Mouse (Mus musculus) cerebellum, adult 9-10 months (tissue): ENCODE measurements around the gene Ptpn22.
"Not testable (repeated sequence)": the region's sequence is repeated elsewhere in the genome, so short reads cannot be mapped to it uniquely, and the experiment has no call there.

ENCODE experiments used
- DNase-seq: peaks from one replicate; pipeline ENCODE4 v3.0.0; 2022

The Ptpn22 gene

DNA sequence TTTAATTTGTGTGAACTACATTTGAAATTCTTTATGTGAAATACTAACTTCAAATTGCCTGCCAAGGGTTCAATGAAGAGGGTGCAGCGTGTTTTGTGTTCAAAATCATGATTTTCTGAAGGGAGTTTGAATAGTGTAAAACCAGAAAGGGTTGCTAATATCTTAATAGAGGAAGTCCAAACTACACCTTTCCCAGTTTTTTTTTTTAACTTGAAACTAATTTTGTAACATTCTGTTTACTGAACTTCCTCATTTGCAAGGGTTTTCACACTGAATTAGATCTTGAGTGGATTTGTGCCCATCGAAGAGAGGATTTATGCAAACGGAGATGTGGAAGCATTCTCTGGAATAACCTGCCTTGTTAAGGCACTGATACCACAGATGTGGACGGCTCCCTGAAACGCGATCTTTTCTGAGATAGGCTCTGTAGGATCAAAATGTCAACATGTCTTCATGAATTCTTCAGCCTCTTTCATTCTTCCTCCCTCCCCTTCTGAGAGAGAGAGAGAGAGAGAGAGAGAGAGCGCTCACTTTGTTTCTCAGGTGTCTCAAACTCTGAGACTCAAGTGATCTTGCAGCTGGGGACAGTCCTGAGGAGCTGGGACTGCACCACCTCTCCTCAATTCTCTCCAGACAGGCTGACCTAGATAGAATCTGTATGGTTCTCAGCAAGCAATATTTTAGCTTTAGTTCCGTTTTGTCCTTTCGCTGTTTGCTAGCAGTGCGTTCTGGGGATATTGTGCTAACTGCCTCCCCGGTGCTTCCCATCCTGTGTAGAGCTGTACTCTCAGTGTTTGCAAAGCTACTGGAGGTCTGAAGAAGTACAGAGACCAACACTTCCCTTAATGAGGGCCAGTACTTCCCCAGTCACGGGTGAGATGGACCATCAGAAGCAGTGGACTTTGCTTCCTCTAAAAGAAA, at the start of gene Ptpn22:
Gene Ptpn22, plus strand, starts transcription at position 915 of the 921 bp plus-strand sequence.
- no peak for DNase-seq

DNA sequence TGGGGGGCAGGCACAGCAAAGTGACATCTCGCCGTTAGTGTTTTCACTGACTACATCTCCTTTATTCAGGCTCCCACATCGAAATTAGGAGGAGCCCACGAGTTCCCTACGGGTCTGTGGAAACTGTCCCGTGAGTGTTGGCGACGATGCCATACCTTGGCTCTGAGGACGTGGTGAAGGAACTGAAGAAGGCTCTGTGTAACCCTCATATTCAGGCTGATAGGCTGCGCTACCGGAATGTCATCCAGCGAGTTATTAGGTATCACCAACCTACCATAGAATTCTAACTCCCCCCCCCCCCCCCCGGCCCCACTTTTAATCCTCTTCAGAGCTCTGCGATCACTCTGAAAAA, 49.8 kb upstream of the Ptpn22 start:
- DNase-seq: no peak

DNA sequence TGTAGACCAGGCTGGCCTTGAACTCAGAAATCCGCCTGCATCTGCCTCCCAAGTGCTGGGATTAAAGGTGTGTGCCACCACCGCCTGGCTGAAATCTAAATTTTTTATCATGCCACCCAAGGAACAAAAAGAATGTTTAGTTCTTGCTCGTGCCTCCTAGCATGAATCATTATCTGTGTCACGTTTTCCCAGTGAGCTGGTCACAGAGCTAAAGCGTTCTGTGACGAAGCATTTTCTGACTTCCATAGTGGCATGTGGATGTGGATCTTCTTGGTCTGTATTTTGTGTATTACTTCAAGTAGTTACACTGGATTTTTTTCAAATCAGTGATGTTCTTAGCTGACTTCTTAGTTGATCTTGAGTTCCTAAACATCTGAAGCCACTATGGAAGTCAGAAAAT, 48.6 kb upstream of the Ptpn22 start:
- DNase-seq: no peak

DNA sequence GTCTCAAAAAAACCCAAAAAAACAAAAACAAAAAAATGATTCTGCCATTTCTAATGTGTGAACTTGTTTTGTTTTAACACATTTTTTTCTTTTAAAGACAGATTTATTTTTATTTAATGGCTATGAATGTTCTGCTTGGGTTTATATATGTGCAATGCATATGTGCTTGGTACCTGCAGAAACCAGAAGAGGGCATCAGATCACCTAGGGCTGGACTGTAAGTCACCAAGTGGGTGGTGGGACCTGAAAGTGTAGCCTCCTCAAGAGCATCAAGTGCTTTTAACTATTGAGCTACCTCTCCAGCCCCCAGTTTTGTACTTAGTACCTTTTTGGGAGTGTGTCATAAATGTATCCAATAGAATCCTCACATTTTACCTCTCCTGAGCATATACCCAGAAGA, 32.0 kb upstream of the Ptpn22 start:
- no peak for DNase-seq

GRCm38 (mm10) chr3:103829036-103829435, 30.6 kb upstream of the Ptpn22 start:
- DNase-seq: no peak

GRCm38 (mm10) chr3:103830681-103831080, 28.9 kb upstream of the Ptpn22 start:
- DNase-seq: not testable (repeated sequence)

DNA sequence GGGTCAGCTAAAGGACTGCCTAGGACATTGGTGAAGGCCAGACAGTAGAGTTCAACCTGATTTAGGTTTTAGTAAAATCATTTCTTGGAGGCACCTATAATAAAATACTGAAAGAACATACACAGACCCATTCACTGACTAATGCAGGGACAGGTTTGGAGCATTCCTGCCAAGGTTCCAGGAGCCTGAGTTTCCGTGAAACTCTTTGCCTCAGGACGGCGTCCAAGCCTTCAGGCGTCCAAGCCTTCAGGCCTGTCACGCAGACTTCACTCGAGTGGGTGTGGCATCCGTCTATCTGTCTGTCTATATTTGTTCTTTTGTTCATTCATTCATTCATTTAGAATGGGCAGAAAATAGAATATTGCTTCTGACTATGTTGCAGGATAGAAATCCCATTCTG, 28.4 kb upstream of the Ptpn22 start:
- DNase-seq: peak; percentile 51

- no peak for DNase-seq
Measured at GRCm38 (mm10) chr3:103832426-103832825, 27.2 kb upstream of the Ptpn22 start, which contains the start of gene Bcl2l15. Gene Bcl2l15 (plus strand): TSS chr3:103832601.

DNA sequence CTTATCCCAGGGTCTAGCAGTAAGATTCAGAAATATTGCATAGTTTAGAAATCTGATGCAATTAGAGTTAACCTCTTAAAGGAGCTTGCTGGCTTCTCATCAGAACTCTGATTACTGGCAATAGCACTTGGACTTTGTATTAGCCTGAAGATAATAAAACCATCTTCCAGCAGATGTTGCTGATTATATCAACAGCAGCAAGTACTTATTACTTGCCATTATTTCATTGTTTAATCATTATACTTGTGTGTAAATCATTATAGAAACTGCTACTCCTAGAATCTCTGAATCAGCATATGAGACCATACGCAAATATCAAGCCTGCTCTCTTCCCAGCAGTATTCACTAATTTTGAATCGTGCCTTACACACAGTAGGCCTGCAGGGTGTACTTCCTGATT, 25.6 kb upstream of the Ptpn22 start:
- no peak for DNase-seq

GRCm38 (mm10) chr3:103835272-103835950, 24.2 kb upstream of the Ptpn22 start:
- no peak for DNase-seq

- DNase-seq: peak; percentile 80
Measured at GRCm38 (mm10) chr3:103835951-103836310, 23.7 kb upstream of the Ptpn22 start.

GRCm38 (mm10) chr3:103836453-103836852, 23.1 kb upstream of the Ptpn22 start:
- DNase-seq: no peak

DNA sequence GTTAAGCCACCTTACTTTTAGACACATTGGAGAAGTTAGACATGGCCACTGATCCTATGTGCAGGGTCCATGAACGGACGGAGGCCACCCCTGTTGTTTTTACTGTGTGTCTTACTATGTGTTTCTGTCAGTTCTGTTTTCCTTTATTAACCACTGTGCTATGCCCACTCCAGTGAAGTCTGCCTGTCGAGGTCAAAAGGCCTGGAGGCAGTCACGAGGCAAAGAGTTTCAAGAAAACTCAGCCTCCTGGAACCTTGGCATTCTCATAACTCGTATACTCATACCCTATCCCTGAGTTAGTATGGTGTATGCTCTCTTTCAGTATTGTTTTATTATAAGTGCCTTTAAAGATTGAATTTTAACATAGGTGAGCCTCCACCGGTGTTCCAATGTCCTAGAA, 19.9 kb upstream of the Ptpn22 start:
- DNase-seq: no peak

DNA sequence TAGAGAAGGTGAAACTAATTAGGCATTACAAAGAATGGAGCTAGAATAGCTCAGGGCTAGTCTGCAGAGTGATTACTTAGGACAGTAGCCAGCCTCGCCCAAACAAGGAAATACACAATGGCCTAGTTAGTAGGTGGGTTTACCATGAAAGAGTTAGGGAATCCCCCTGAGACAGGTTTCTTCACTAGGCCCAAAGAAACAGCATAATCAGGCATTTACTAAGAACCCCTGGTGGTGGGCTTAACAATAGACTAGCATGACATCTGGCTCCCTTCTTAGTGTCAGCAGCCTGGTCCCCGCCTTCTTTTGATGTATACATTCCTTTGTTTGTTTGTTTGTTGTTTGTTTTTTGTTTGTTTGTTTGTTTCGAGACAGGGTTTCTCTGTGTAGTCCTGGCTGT, 19.4 kb upstream of the Ptpn22 start:
- DNase-seq: not testable (repeated sequence)

- not testable (repeated sequence) for DNase-seq
Measured at GRCm38 (mm10) chr3:103840946-103841345, 18.6 kb upstream of the Ptpn22 start.

DNA sequence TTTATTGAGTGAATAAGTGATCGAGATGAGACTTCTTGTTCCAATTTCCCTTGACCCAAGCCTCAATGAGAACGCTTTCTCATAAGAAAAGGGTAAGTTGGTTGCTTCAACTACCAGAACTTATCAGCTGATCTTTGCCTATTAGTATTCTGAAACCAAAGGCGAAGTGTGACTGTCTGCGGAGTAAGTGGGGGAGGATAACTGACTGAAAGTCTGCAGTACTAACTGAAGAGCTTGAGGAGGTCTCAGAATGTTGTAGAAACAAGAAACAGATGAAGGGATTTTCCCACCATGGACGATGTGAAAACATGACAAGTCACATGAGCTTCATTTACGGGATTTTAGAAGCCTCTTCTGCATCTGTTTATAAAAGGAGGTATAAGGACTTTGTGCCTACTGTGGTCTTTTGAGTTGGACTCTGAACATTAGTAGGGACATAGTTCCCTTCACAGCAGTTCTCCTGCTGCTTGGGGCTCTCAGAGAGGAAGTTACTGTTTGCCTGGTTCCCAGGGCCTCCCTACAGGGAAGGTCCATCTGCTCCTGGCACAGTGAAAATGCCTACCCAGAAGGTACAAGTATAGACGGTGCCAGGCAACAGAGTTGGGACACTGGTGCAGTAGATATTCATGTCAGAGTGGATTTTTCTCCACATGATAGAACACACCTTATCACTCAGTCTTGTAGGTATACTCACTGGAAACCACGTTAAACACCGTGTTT, 8.8 kb upstream of the Ptpn22 start:
- peak; percentile 96 for DNase-seq

GRCm38 (mm10) chr3:103851481-103851880, 8.1 kb upstream of the Ptpn22 start:
- peak; percentile 69 for DNase-seq

- peak; percentile 72 for DNase-seq
Measured at GRCm38 (mm10) chr3:103851882-103852281, 7.7 kb upstream of the Ptpn22 start.

DNA sequence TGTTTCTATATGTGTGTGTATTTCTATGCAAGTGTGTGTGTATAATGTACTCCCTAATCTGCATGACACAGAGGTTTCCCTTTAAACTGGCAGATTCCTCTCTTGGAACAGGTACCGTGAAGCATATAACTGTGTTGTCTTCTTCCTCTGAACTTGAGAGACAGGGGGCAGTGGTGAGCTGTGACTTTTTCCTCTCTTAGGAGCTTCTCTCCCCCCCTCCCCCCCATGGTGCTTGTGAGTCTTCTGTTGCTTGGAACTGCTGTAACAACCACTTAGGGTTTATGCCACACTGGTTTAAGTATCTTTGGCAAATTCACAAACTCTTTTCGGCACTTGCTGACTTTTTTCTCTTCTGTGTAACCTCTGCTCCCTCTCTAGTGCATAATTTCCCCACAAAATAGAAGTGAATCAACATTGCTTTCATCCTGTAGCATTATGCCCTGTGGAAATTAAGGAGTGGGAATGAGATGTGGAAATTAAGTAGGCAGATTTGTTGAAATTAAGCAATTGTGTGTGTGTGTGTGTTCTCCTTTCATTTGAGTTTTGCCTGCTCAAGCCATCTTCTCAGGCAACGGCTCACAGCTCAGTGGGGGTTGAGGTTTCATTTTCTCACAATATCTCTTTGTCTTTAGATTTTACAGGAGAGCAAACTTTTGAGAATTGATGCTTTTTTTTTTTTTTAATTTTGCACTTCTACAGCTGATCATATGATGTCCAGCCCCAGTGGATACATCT, 6.9 kb upstream of the Ptpn22 start:
- peak; percentile 95 for DNase-seq

DNA sequence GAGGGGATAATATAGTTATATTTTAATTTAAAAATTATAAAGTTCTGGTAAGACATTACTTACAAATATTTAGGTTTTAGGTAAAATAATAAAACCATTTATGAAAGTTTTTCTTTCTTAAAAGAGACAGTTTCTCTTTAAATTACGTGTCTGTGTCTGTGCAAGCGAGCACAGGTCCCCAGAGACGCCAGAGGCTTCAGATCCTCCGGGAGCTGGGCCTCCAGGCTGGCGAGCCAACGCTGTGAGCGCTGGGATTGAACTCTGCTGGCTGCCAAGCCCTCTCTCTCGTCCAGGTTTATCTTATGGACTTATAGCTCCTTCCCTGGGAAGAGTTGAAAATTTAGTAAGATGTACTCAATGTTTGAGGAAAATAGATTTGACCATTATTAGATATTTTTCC, 5.8 kb upstream of the Ptpn22 start:
- no peak for DNase-seq

DNA sequence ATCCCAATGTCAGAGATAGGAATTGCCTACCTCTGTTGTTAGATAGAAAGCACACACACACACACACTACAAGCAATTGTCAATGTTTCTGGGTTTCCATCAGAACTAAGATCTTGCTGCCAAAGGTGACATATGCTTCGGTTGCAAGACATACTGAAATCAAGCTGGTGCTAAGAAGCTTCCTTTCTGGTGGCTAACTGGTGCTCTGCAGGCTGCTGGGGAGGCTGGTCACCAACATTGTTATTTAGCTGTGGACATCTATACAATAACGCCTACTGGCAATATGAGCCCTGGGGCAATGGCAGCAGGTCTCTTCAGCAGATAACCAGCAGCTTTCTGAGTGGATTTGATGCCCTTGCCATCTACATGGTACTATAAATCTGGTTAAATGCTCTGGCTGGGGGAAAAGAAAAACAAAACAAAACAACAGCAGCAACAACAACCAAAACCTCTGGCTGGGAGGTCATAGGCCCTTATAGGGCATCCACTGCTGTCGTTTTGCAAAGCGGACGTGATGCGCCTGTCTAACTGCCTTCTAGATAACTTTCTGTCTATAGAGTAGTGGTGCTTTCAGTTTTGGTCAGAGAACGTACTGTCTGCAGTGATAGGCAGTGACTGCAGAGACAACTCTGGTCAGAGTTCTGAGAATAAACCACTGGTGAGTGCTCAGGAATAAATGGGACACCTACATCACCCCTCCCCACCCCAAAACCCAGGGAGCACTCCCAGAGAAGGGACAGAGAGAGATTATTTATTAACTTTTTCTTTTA, 2.4 kb upstream of the Ptpn22 start:
- DNase-seq: peak; percentile 76

- no peak for DNase-seq
Measured at GRCm38 (mm10) chr3:103857977-103858563, 1.5 kb upstream of the Ptpn22 start.
